Mouse (Mus musculus) bone marrow macrophage, adult 2 months (primary cell): ENCODE data around the gene Eci3. TPM values are rescaled to one million over a fixed set of nuclear protein-coding genes. Genes with fewer than 3 reads are reported as not detected.
"Not testable (repeated sequence)": the region's sequence is repeated elsewhere in the genome, so short reads cannot be mapped to it uniquely, and the experiment has no call there.

Experiments used
- H3K27ac ChIP-seq: 2 replicates; pipeline ENCODE4 v1.5.1; 2012; ENCODE audit warnings: low read depth, low read length; ENCODE audit not compliant: insufficient read depth
- H3K4me1 ChIP-seq: 2 replicates; pipeline ENCODE4 v1.6.1; 2012; ENCODE audit warnings: low read length; ENCODE audit not compliant: control insufficient read depth, insufficient read depth
- H3K4me3 ChIP-seq: 2 replicates; pipeline ENCODE4 v1.5.1; 2012; ENCODE audit warnings: mild to moderate bottlenecking, low read length, moderate library complexity; ENCODE audit not compliant: insufficient read depth
- CTCF ChIP-seq: IDR thresholded peaks from 2 replicates; pipeline ENCODE4 v1.5.1; 2012; ENCODE audit warnings: low read depth, mild to moderate bottlenecking, low read length, moderate library complexity
- POLR2A ChIP-seq: IDR thresholded peaks from 2 replicates; pipeline ENCODE4 v1.6.1; 2012; ENCODE audit warnings: mild to moderate bottlenecking, low read depth, low read length, borderline replicate concordance
- polyA plus RNA-seq: library from polyadenylated mRNA; stranded (reverse); fragments of >200 nt; gene quantifications from 2 replicates; pipeline ENCODE4 v1.2.4, GENCODE M21; 2012; ENCODE audit not compliant: missing spikeins, insufficient read depth, insufficient read length

The Eci3 gene
- not detected in 2 replicates for polyA plus RNA-seq

DNA sequence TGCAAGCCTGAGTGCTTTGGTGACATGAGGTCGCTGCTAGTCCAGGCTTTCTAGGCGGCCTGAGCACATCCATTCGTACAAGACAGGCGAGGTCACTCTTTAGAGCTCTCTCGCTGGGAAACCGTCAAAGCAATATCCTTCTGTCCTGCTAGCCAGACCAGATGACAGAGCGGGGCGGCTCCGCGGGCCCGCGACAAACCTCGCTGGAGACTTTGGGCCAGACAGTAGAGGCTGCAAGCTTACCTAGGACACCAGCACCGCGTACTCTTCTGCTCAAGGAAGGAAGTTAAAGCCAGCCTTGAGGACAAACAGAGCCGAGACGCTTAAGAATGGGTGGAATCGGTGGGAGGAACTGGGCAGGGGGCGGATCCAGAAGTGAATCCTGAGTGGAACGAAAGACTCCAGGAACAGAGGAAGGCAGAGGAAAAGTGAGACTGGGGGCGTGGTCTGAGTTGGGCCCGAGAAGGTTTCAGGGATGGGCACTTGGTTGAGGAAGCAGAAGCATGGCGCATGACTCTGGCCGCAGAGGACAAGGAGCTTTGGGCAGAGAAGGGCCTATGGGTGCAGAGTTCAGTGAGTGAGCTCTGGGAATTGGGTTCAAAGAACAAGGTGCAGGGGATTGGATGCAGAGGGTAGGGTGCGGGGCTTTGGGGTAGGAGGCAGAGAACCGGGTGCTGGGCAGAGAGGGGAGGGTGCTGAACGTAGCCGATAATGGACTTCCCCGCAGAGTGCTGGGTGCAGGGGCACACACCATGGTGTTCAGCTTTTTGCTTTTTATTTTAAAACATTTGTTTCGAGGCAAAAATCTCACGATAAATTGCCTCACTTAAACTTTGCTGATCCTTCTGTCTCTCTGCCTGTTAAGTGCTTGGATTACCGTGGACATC, at the start of gene Eci3:
Gene Eci3, minus strand, starts transcription at position 300 of the 887 bp plus-strand sequence.
- no peak for TF ChIP-seq CTCF
- no peak for TF ChIP-seq POLR2A
- no peak within 1 kb of the TSS for H3K27ac ChIP-seq
- H3K4me3 ChIP-seq: peak within 1 kb of the TSS; percentile 43
- no peaks in the 10 kb centered on the region for H3K4me1 ChIP-seq

DNA sequence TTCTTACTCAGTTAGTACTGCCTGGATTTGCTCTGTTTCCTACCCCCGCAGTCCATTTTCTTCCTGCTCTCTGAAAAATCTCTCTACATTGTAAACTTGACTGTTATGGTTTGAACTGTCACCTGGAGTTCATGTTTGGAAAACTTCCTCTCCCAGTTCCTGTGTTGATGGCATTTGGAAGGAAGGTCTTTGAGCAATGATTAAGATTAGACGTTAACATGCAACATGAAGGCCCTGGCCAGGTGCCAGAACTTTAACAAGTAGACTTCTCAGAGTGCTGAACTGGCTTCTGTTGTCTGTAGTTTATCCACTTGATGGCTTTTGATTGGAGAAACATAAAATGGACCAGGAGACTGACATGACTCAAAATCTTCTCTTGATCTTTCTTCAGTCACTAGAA, 32.3 kb upstream of the Eci3 start:
- TF ChIP-seq CTCF (no peak), POLR2A (no peak)
- H3K4me3 ChIP-seq: no peak overlapping the region
- peaks cover 21% of the 10 kb centered on the region for H3K4me1 ChIP-seq
- H3K27ac ChIP-seq: no peak overlapping the region

DNA sequence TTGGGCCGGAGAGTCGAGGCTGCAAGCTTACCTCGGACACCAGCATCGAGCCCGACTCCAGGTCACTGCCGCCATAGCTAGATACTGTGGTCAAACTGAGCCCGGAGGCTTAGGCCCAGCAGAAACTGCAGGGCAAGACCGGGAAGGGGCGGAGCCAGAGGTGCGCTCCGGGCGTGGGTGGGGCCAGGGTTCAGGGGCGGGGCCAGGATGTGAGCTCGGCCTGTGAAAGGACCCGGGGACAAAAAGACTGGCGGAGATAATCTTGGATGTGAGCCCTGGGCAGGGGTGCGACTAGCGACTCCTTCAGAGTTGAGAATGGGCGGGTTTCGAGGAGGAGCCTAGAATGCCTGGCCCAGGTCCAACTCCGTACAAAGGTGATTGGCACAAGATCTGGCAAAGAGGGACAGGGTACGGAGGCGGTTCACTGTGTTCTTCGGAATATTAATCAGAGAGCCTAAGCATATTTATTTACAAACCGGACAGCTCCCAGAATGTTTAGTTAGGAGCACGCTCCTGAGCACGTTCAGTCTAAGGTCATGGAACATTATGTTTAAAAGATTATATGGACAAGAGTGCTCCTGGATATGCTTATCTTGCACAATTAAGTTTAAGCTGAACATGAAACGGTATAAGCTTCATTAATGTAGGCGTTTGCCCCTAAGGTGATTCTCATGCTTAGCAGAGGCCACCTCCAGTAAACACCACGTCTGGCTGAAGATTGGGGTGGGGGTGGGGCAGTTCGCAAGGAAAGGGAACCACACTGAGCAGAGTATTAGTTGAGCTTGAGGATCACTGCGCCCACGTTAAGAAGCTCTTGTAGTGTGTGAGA, 30.6 kb upstream of the Eci3 start:
- Histone ChIP-seq H3K27ac (peak overlapping the region; percentile 46), H3K4me1 (peaks cover 24% of the 10 kb centered on the region), H3K4me3 (peak overlapping the region; percentile 65)
- TF ChIP-seq CTCF: no peak
- TF ChIP-seq POLR2A: no peak

DNA sequence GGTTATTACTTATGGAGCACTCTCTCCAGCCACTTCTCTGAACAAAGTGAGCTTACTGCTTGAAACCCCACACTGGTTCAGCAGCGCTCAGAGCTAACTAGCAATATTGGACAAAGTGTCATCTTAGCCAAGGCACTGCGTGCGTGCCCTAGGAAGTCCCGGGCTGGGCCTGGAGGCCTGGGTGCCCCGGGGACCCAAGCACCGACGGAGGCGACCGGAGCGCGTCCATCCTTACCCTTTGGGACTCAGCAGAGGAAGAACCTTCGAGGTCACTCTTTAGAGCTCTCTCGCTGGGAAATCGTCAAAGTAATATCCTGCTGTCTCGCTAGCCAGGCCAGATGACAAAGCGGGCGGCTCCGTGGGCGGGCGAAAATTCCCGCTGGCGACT, 30.0 kb upstream of the Eci3 start:
- TF ChIP-seq CTCF (no peak), POLR2A (no peak)
- H3K27ac ChIP-seq: peak overlapping the region; percentile 46
- peak overlapping the region; percentile 65 for H3K4me3 ChIP-seq
- H3K4me1 ChIP-seq: peaks cover 24% of the 10 kb centered on the region

DNA sequence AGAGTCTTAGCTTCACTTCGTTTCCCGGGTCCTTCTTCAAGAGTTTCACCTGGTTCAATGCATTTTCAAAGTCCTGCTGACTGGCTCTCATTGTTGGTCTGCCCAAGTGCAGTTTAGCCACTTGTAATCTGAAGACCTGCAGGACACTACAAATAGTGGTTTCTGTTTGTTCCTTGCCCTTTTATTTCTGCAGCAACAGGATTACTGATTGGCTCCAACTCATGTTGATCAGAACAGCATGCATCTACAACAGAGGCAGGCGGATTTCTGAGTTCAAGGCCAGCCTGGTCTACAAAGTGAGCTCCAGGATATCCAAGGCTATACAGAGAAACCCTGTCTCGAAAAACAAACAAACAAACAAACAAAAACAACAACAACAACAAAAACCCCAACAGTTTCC, 29.5 kb upstream of the Eci3 start:
- Histone ChIP-seq H3K4me3 (peak overlapping the region; percentile 65), H3K4me1 (peaks cover 24% of the 10 kb centered on the region), H3K27ac (no peak overlapping the region)
- no peak for TF ChIP-seq CTCF
- TF ChIP-seq POLR2A: no peak

DNA sequence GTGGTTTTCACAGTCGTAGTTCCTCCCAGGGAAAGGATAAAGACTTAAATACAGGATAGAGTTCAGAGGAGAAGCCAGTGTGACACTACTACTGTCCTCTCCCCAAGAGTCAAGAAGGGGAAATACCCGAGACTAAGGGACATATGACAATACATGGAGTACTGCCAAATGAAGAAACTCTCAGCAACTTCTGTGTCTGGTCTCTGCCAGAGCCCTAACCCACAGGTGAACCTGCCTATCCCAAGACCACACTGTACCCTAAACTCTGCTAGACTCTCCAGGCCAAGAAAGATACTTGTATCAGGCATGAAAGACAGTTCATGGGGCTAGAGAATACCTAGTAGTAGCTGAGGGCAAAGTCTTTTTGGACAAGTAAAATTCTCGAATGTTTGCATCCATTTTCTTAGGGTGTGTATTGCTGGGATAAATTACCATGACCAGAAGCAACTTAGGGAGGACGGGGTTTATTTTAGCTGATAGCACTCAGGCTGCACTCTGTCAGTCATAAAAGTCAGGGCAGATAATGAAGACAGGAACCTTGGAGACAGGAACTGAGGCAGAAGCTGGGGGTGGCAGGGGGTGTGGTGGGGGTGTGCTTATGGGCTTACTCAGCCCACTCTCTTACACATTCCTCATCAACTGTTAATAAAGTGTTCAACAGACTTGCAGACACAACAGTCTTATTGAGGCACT, 28.1 kb upstream of the Eci3 start:
- peaks cover 24% of the 10 kb centered on the region for H3K4me1 ChIP-seq
- H3K27ac ChIP-seq: 0 out of 2 replicates have a peak overlapping the region, but pooled peaks have one; percentile 9
- no peak overlapping the region for H3K4me3 ChIP-seq
- TF ChIP-seq CTCF: no peak
- no peak for TF ChIP-seq POLR2A

DNA sequence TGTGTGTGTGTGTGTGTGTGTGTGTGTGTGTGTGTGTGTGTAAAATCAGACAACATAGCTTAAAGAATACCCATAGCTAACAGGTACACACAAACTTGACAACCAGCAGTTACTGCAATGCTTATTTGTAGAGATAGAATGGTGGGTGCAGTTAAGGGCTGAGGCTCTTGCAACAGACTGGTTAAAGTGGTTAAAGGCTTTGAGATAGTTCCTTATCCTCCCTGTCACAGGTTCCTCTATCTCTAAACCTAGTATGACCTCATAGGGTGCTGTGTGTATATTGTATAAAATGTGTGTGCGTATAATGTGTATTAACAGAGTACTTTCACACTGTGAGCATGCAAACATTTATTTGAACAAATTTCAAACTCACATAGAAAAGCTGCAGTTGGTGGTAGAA, 19.9 kb upstream of the Eci3 start:
- not testable (repeated sequence) for H3K27ac ChIP-seq, H3K4me3 ChIP-seq, H3K4me1 ChIP-seq

DNA sequence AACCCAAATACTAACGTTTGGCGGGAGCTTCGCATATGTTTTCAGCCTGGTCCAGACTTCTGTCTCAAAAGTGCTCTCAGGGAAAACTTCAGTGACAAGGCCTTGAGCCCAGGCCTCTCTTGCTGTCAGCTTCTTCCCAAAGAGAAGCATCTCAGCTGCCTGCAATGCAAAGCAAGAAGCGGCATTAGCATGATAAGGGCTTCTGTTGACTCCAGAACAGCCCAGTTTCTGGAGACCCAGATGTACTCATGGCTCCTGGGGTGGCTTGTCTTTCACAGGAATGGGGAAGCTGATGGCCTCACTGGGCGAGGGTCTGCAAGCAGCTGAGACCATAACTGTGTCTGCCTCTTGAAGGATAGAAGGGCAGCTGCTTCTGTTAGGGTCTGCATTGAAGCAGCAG, 15.0 kb upstream of the Eci3 start:
- H3K27ac ChIP-seq, H3K4me1 ChIP-seq, H3K4me3 ChIP-seq: not testable (repeated sequence)

DNA sequence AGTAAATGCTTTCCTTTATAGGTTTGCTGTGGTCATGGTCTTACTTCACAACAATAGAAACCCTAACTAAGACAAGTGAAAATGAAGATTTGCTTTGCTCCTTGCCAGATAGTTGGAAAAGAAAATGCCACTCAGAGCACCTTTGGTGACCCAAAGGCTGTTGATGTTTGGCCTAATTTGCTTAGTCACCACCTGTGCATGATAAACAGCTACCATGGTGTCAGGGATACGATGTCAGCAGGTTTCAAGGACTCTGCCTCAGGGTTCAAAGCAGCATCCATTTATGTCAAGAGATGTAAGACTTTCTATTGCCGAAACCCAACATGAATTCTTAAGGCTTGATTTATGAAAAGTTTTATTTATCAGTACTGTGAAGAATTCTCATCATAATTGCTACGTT, 13.8 kb upstream of the Eci3 start:
- Histone ChIP-seq H3K27ac (no peak overlapping the region), H3K4me3 (no peak overlapping the region), H3K4me1 (no peaks in the 10 kb centered on the region)
- no peak for TF ChIP-seq CTCF
- no peak for TF ChIP-seq POLR2A

DNA sequence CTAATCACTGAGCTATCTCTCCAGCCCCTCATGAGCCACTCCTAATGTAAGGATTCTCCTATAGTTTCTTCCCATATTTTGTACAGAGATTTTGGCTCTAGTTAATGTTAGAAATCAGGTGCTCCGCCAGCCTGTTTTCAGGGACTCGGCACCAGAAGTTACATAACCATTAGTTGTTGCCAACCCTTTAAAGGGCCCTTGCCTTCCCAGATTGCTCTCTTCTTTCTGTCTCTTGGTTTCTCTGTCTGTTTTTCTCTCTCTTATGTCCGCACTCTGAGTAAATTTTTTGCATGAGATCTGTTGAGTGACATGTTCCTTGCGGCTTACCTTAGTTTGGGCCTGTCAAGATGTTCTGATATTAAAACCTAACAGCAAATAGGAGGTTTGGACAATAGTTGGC, 12.5 kb upstream of the Eci3 start:
- H3K27ac ChIP-seq: no peak overlapping the region
- H3K4me1 ChIP-seq: no peaks in the 10 kb centered on the region
- no peak overlapping the region for H3K4me3 ChIP-seq
- TF ChIP-seq POLR2A: no peak
- no peak for TF ChIP-seq CTCF
